Mouse (Mus musculus) MEL (cell line): ENCODE results near the gene Timm22. TPM values are rescaled to one million over a fixed set of nuclear protein-coding genes. Genes with fewer than 3 reads are reported as not detected.
A peak's percentile ranks its signal among the peaks of the same experiment; 100 is the strongest.

Experiments used
- DNase-seq: peaks from one replicate; pipeline ENCODE4 v3.0.0; 2011; ENCODE audit warnings: low read depth, low spot score
- H3K27ac ChIP-seq: 2 replicates; pipeline ENCODE4 v1.5.1; 2012; ENCODE audit warnings: low read depth, mild to moderate bottlenecking, control low read depth, low read length, moderate library complexity; ENCODE audit not compliant: control insufficient read depth
- H3K27me3 ChIP-seq, 2 experiments: fragments of 150-350 bp in 1 of 2; sonication (generic) in 1 of 2; 2 replicates each; pipeline ENCODE4 v1.6.1; 2012; ENCODE audit warnings: low read length in 2 of 2, mild to moderate bottlenecking in 2 of 2, improper control_type of control experiment in 1 of 2, moderate library complexity in 1 of 2; ENCODE audit not compliant: insufficient read depth in 2 of 2, control insufficient read depth in 1 of 2
- H3K36me3 ChIP-seq, 2 experiments: 2 replicates each; pipeline ENCODE4 v1.6.1; 2012 to 2014; ENCODE audit warnings: low read length in 2 of 2, improper control_type of control experiment in 1 of 2, inconsistent platforms in 1 of 2, mild to moderate bottlenecking in 1 of 2; ENCODE audit not compliant: insufficient read depth in 2 of 2, control insufficient read depth in 1 of 2
- H3K4me1 ChIP-seq, 2 experiments: fragments of 150-350 bp in 1 of 2; sonication (generic) in 1 of 2; 2 replicates each; pipeline ENCODE4 v1.6.1; 2012; ENCODE audit warnings: low read length in 2 of 2, improper control_type of control experiment in 1 of 2, mild to moderate bottlenecking in 1 of 2; ENCODE audit not compliant: insufficient read depth in 2 of 2, control insufficient read depth in 1 of 2
- H3K4me3 ChIP-seq, 2 experiments: fragments of 150-350 bp in 1 of 2; sonication (generic) in 1 of 2; 2 replicates each; pipeline ENCODE4 v1.5.1; 2012; ENCODE audit warnings: low read depth in 2 of 2, low read length in 2 of 2, mild to moderate bottlenecking in 2 of 2, moderate library complexity in 2 of 2, control low read depth in 1 of 2, improper control_type of control experiment in 1 of 2; ENCODE audit not compliant: control insufficient read depth in 1 of 2, insufficient read depth in 1 of 2
- H3K79me2 ChIP-seq: 2 replicates; pipeline ENCODE4 v1.6.1; 2012; ENCODE audit warnings: mild to moderate bottlenecking, low read length, moderate library complexity; ENCODE audit not compliant: control insufficient read depth, poor library complexity, insufficient read depth
- H3K9ac ChIP-seq: 2 replicates; pipeline ENCODE4 v1.6.1; 2012; ENCODE audit warnings: low read depth, mild to moderate bottlenecking, control low read depth, low read length, moderate library complexity; ENCODE audit not compliant: control insufficient read depth, poor library complexity, severe bottlenecking
- H3K9me3 ChIP-seq: fragments of 150-350 bp; sonication (generic); replicated peaks from 2 replicates; pipeline ENCODE4 v1.6.1; 2012; ENCODE audit warnings: mild to moderate bottlenecking, low read length, improper control_type of control experiment, moderate library complexity; ENCODE audit not compliant: insufficient read depth
- CHD2 ChIP-seq: IDR thresholded peaks from 2 replicates; pipeline ENCODE4 v1.6.1; 2011; ENCODE audit warnings: low read length, improper control_type of control experiment
- EP300 ChIP-seq, 2 experiments: IDR thresholded peaks; 2 replicates each; pipeline ENCODE4 v1.6.1; 2011; ENCODE audit warnings: improper control_type of control experiment in 2 of 2, low read length in 2 of 2, low read depth in 1 of 2, mild to moderate bottlenecking in 1 of 2
- ETS1 ChIP-seq: IDR thresholded peaks from 2 replicates; pipeline ENCODE4 v1.6.1; 2012; ENCODE audit warnings: low read depth, mild to moderate bottlenecking, inconsistent platforms, low read length, improper control_type of control experiment, moderate library complexity
- GABPA ChIP-seq: IDR thresholded peaks from 2 replicates; pipeline ENCODE4 v1.6.1; 2012; ENCODE audit warnings: low read depth, mild to moderate bottlenecking, inconsistent platforms, low read length, improper control_type of control experiment, moderate library complexity
- MYB ChIP-seq: IDR thresholded peaks from 2 replicates; pipeline ENCODE4 v1.6.1; 2011; ENCODE audit warnings: mild to moderate bottlenecking, low read depth, low read length, improper control_type of control experiment
- NELFE ChIP-seq: IDR thresholded peaks from 2 replicates; pipeline ENCODE4 v1.6.1; 2011; ENCODE audit warnings: low read depth, low read length, improper control_type of control experiment
- NRF1 ChIP-seq: IDR thresholded peaks from 2 replicates; pipeline ENCODE4 v1.6.1; 2014; ENCODE audit warnings: low read depth, mild to moderate bottlenecking, inconsistent platforms, low read length, improper control_type of control experiment, moderate library complexity; ENCODE audit not compliant: poor library complexity, insufficient read depth, severe bottlenecking
- POLR2A ChIP-seq, 2 experiments: IDR thresholded peaks; 2 replicates each; pipeline ENCODE4 v1.6.1; 2011 to 2012; ENCODE audit warnings: low read length in 2 of 2, mild to moderate bottlenecking in 2 of 2, control low read depth in 1 of 2, improper control_type of control experiment in 1 of 2, low read depth in 1 of 2, moderate library complexity in 1 of 2; ENCODE audit not compliant: control insufficient read depth in 1 of 2, insufficient read depth in 1 of 2, poor library complexity in 1 of 2
- SMC3 ChIP-seq: IDR thresholded peaks from 2 replicates; pipeline ENCODE4 v1.6.1; 2011; ENCODE audit warnings: low read depth, low read length, improper control_type of control experiment
- ZNF384 ChIP-seq: IDR thresholded peaks from 2 replicates; pipeline ENCODE4 v1.6.1; 2012; ENCODE audit warnings: low read depth, mild to moderate bottlenecking, inconsistent platforms, low read length, improper control_type of control experiment
- polyA plus RNA-seq, 2 experiments: library from polyadenylated mRNA; stranded (reverse) in 1 of 2; unstranded in 1 of 2; fragments of >175 nt in 1 of 2; fragments of >200 nt in 1 of 2; gene quantifications; 2 replicates each; pipeline versions ENCODE4 v1.2.1 to v1.2.4; 2012; ENCODE audit warnings: low replicate concordance in 2 of 2, low read depth in 1 of 2; ENCODE audit not compliant: insufficient read length in 2 of 2, insufficient read depth in 1 of 2, missing spikeins in 1 of 2
- total RNA-seq: library from RNA; depleted of rRNA; stranded (reverse); fragments of 300-350 nt; gene quantifications from 2 replicates; pipeline ENCODE4 v1.2.3, GENCODE M21; 2012

The Timm22 gene
- total and polyA plus RNA-seq, 3 experiments = 47.4 to 77.0 TPM; not detected in 1

DNA sequence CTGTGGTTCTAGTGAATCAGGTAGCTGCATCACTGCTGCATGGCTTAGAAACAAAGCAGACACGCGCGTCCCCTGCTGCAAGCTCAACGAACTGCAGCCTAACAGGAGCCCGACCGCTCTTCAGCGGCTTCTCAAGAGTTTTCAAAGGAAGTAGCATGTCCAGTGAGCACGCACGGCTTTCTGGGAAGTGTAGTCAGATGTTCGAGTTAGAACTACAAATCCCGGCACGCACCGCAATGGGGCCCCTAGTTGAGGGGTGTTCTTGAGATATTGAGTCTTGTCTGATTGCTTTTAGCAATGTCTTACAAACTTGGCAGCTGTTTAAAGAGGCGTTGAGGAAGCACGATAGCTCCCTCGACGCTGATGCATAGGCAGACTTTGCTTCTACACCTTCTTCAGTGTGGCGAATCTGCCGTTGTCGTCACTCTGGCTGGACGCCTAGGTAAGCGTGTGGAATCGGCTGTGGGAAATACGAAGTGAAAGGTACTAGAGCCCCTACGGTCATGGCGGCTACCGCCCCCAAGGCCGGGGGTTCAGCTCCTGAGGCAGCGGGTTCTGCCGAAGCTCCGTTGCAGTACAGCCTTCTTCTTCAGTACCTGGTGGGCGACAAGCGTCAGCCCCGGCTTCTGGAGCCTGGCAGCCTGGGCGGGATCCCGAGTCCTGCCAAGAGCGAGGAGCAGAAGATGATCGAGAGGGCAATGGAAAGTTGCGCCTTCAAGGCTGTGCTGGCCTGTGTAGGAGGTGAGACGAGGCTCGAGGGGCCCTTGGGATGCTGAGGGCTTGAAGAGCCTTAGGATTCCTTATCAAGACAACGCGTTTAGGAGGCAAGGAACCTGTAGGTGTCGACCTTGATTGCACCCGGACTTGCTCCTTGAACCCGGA lies at the start of gene Timm22 (continued):
- 0 out of 4 replicates have a peak, but pooled peaks of 1 of the 2 experiments have one; percentile 20 for TF ChIP-seq EP300 (IDR thresholded peaks at IDR 0.05; ENCODE audit: low read depth in 1 of 2, low read length in 2 of 2)
- peak; percentile 34; the same call in 1 of the 2 replicates for TF ChIP-seq NRF1
- TF ChIP-seq MYB = no peak; the same call in 1 of the 2 replicates
- TF ChIP-seq POLR2A (IDR thresholded peaks at IDR 0.05; ENCODE audit: control insufficient read depth in 1 of 2, insufficient read depth in 1 of 2, low read depth in 1 of 2, low read length in 2 of 2, poor library complexity in 1 of 2) = peak; percentile 90 to 92
- TF ChIP-seq ETS1 = peak; percentile 71

DNA sequence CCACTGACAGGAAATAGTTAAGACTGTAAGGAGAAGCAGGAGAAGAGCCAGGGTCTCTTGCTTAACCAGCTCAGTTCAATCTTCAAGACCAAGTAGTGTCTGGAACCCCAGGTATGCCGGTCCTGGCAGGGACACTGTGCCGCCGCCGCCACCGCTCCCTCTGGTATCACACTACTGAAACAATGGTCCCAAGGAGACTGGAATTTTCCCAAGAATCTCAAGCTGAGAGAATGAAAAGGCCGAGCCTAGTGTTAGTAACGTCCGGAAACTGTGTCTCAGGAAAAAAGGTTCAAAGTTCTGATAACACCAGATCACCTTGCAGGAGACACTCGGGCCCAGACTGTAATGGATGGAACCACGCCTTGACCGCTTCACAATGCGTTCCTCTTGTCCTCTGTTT lies 49.3 kb upstream of the Timm22 start:
- no peak overlapping the region for H3K27ac ChIP-seq
- no peaks in the 10 kb centered on the region; the same call in 1 of the 2 replicates for H3K79me2 ChIP-seq
- no peaks in the 10 kb centered on the region for H3K9me3 ChIP-seq
- no peaks in the 10 kb centered on the region for H3K4me1 ChIP-seq
- no peak overlapping the region for H3K9ac ChIP-seq
- no peak for TF ChIP-seq POLR2A (IDR thresholded peaks at IDR 0.05; ENCODE audit: control insufficient read depth in 1 of 2, insufficient read depth in 1 of 2, low read depth in 1 of 2, low read length in 2 of 2, poor library complexity in 1 of 2)
- TF ChIP-seq NRF1 = no peak
- TF ChIP-seq NELFE = no peak
- TF ChIP-seq CHD2 = no peak
- TF ChIP-seq EP300 (IDR thresholded peaks at IDR 0.05; ENCODE audit: low read depth in 1 of 2, low read length in 2 of 2) = no peak
- TF ChIP-seq SMC3 = no peak
- DNase-seq = no peak
- no peaks in the 10 kb centered on the region for H3K27me3 ChIP-seq
- no peaks in the 10 kb centered on the region for H3K36me3 ChIP-seq
- no peak overlapping the region for H3K4me3 ChIP-seq

DNA sequence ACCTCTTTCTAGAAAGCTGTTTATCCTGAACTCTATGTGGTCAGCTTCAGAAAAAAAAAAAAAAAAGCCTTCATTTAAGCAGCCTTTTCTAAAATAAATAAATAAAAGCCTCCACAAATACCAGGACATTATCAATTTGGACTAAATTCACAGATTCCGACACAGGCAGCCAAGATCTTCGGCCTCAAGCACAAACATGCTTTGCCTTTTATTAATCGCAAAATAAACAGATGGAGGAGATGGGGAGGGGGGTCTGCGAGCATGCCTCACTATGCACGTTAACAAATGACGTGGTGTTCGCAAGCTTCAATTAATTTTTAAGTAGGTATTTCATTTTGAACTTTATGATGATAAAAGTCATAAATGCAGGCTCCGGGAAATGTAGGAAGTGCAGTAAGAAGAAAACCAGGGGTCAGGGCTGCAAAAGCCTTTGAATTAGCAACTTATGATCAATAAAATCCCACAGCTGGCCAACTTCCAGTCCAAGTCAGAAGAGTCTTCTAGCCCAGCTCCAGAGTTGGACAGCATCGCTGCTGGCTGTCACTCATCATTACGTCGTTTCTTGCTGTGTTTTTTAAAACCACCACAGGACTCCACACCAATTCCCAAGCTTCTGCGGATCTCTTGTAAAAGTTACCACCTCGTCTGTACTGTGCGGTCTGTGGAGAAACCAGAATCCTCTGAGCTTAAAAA lies 48.0 kb upstream of the Timm22 start:
- H3K9ac ChIP-seq = no peak overlapping the region
- DNase-seq = no peak
- no peaks in the 10 kb centered on the region; the same call in 1 of the 2 replicates for H3K79me2 ChIP-seq
- H3K36me3 ChIP-seq = no peaks in the 10 kb centered on the region; a peak in 1 of 4 replicates
- TF ChIP-seq GABPA = no peak
- TF ChIP-seq ZNF384 = 0 out of 2 replicates have a peak, but pooled peaks have one; percentile 23
- TF ChIP-seq, all 39 proteins: peak for 1
- no peak overlapping the region for H3K4me3 ChIP-seq
- no peaks in the 10 kb centered on the region for H3K27me3 ChIP-seq
- no peak overlapping the region for H3K27ac ChIP-seq
- H3K9me3 ChIP-seq = no peaks in the 10 kb centered on the region
- H3K4me1 ChIP-seq = no peaks in the 10 kb centered on the region
